Mouse (Mus musculus) left cerebral cortex, postnatal 36 days (tissue): ENCODE data around the gene Ap2a1. TPM values are rescaled to one million over a fixed set of nuclear protein-coding genes. Genes with fewer than 3 reads are reported as not detected.

Experiments
- DNase-seq, 2 experiments: peaks; one replicate each; pipeline ENCODE4 v3.0.0; 2021 to 2022; ENCODE audit warnings: low spot score in 2 of 2, mixed read lengths in 1 of 2
- intact Hi-C: fragments of 180-260 bp; cut with DNase I; formaldehyde crosslinking; loops from one replicate; pipeline ENCODE4 v1.15.1; 2025
- total RNA-seq, 2 experiments: library from RNA; stranded (reverse); gene quantifications; 2 replicates each; pipeline ENCODE4 v1.2.3; 2021

The Ap2a1 gene
- total RNA-seq, 2 experiments from 2014 or later: 346 to 355 TPM

DNA sequence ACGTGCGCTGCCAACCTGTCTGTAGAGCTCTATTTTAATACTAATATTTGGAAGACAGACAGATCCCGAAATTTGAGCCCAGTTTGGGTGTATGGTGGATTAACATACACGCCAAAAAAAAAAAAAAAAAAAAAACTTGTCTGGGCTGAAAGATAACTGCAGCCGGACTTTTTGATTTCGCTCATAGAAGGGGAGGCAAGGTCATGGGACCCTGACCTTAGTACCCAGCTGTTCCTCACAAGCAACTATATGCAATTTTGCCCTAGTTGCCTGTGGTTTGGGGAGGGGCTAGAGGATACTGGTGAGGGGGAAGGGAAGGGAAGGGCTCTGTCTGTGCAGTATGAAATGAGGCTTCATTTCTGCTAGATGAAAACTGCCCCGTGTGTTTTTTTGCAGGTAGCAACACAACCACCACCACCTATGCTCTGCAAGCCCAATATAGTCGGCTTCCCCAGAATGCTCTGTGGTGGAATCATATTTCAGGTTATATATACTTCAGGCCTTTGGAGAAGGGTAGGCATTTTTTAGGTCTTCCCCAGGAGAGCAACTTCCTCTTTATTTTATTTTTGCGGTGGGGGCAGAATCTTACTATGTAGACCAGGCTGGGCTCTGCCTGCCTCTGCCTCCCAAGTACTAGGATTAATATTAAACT is 72.9 kb downstream of the Ap2a1 start:
- intact Hi-C loops: no loop called here
- DNase-seq: no peak

DNA sequence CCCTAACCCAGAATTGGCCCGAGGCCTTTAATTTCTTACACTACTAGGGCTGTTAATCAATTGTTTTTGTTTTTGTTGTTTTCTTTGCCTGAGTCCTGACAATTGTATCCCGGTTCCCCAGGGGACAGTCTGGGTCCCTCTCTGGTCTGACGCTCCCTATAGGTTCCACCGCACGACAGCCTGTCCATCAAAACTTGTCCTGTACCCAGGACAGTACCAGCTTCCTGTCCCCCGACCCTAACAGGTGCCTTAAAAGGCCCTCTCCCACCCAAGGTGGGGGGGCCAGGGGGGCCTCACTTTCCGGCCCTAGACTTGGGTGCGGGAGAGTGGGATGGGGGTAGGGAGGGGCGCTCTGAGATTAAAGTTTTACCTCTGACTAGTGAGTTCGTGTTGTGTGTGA is 74.3 kb downstream of the Ap2a1 start:
- intact Hi-C loops: no loop called here
- no peak for DNase-seq

DNA sequence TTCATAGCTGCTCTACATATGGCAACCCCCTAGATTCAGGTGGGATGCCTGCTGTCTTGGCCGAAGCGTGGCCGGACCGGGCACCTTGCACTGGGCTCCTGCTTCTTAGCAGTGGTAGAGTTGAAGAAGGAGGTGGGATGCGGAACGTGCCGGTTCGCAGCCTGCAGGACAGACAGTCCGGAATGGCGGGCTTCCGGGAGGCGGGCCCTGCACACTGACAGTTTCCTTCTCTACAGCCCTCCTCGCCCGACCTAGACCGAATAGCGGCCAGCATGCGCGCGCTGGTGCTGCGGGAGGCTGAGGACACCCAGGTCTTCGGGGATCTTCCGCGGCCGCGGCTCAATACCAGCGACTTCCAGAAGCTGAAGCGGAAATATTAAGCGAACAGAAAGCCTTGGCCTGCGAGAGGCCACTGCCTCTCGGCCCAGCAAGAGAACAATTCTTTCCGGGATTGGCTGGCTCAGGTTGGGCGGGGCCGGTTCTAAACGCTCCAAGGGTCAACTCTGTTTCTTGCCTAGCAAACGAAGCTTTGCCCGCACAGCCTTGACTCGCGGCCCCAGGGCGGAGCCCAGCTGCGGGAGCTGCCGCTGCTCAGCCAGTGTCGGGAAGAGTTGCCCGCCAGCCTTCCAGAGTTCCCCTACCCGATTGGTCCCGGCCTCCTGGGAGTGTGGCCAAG is 74.8 kb downstream of the Ap2a1 start:
- DNase-seq: peak; percentile 81 to 82
- intact Hi-C loops: no loop called here

- intact Hi-C loops: no loop called here
- DNase-seq: no peak
Measured at GRCm38 (mm10) chr7:44853596-44854355, 75.5 kb downstream of the Ap2a1 start.

DNA sequence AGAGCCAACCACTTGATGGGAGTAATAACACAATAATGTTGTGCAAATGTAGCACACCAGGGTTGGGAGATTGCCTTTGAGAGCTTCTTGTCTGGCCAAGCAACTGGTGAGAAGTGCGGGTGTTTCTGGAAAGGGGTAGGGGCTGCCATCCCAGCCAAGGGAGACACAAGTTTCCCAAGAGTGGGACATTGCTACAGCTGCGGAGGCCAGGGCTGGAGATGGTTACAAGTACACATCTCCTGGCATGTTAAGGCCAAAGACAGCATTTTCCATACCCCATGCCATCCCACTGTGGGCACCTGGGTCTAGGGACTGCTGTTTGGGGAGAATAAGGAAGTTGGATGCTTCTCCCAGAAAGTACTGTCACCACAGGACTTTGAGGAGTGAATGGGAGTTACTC is 76.2 kb downstream of the Ap2a1 start:
- intact Hi-C loops: no loop called here
- no peak for DNase-seq

- intact Hi-C loops: no loop called here
- no peak for DNase-seq
Measured at GRCm38 (mm10) chr7:44852259-44853027, 76.9 kb downstream of the Ap2a1 start.

- intact Hi-C loops: no loop called here
- DNase-seq: no peak
Measured at GRCm38 (mm10) chr7:44851625-44852234, 77.6 kb downstream of the Ap2a1 start.

DNA sequence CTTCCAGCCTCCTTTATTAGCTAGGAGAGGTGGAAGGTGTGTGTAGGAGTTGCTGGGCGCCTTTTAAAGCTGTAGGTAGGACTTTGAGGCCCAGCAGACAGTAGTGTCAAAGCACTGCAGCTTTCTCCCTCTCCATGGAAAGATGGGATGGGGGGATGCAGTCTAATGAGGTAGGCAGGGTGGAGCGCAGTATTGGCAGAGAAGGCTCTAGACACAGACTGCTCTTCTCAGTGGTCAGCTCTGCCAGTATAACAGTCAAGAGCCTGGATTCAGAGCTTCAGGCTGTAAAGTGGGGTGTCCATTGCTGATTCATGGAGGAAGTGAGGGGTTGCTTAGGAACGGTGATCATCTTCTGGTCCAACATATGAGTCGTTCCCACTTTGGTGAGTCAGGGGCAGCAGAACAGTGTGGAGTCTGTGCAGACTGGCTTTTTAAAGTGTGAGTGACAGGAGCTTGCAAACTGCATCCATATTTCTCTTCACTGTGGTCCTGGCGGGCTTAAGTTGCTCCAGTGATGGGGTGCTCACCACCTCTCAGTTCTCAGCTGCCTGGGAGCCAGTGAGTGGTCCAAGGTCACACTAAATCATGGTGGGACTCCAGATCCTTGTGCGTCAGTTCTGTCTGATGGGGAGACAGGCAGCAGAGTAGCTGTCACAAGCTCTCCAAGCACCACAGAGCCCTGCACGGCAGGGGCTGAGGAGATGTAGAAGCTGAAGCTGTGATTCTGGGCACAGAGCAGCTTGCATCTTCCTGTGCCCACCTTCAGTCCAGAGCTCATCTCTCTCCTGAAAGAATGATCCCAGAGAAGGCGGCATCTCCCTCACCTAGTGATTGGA is 78.3 kb downstream of the Ap2a1 start:
- intact Hi-C loops: no loop called here
- DNase-seq: no peak

Other genes starting within 250 kb of the Ap2a1 start
- not detected for gene Izumo2, start 220.8 kb downstream of the Ap2a1 start, total RNA-seq
- gene Vrk3, start 181.1 kb downstream of the Ap2a1 start, total RNA-seq: 10 to 100 TPM; 28.1 to 29.4 TPM
- gene Zfp473, start 178.4 kb downstream of the Ap2a1 start, total RNA-seq: under 1 TPM; 0.32 to 0.36 TPM
- gene Nup62, start 113.4 kb downstream of the Ap2a1 start, total RNA-seq: 10 to 100 TPM; 28.1 to 32.2 TPM
- 1 to 10 TPM; 2.2 to 2.4 TPM for gene Il4i1, start 113.1 kb downstream of the Ap2a1 start, total RNA-seq
- 10 to 100 TPM; 22.2 to 26.5 TPM for gene Atf5, start 112.8 kb downstream of the Ap2a1 start, total RNA-seq
- gene Akt1s1, start 80.5 kb downstream of the Ap2a1 start, total RNA-seq: 10 to 100 TPM; 67.7 to 73.6 TPM
- gene Tbc1d17, start 80.4 kb downstream of the Ap2a1 start, total RNA-seq: 10 to 100 TPM; 71.9 to 75.6 TPM
- 10 to 100 TPM; 26.8 TPM for gene Pnkp, start 72.4 kb downstream of the Ap2a1 start, total RNA-seq
- gene Ptov1, start 59.7 kb downstream of the Ap2a1 start, total RNA-seq: 100 to 1,000 TPM; 284 to 285 TPM
- 10 to 100 TPM; 91.7 to 98.1 TPM for gene Med25, start 36.8 kb downstream of the Ap2a1 start, total RNA-seq
- gene Fuz, start 33.4 kb downstream of the Ap2a1 start, total RNA-seq: 10 to 100 TPM; 18.2 to 20.6 TPM
- 1 to 10 TPM; 1.4 to 3.4 TPM for gene Tsks, start 13.7 kb upstream of the Ap2a1 start, total RNA-seq
- 10 to 100 TPM; 85.4 to 97.7 TPM for gene Cpt1c, start 45.4 kb upstream of the Ap2a1 start, total RNA-seq
- gene Prmt1, start 57.1 kb upstream of the Ap2a1 start, total RNA-seq: 100 to 1,000 TPM; 143 to 145 TPM
- gene Irf3, start 68.2 kb upstream of the Ap2a1 start, total RNA-seq: 10 to 100 TPM; 29.2 to 38.7 TPM
- gene Bcl2l12, start 69.2 kb upstream of the Ap2a1 start, total RNA-seq: 1 to 10 TPM; 1.8 to 2.6 TPM
- 100 to 1,000 TPM; 174 to 177 TPM for gene Scaf1, start 86.9 kb upstream of the Ap2a1 start, total RNA-seq
- 10 to 100 TPM; 12.9 to 13.9 TPM for gene Rras, start 88.5 kb upstream of the Ap2a1 start, total RNA-seq
- 10 to 100 TPM; 64.9 to 75.3 TPM for gene Prr12, start 123.4 kb upstream of the Ap2a1 start, total RNA-seq
- 10 to 100 TPM; 59.7 to 63.7 TPM for gene Nosip, start 132.9 kb upstream of the Ap2a1 start, total RNA-seq
- 1 to 10 TPM; 5.4 to 7.4 TPM for gene Prrg2, start 133.2 kb upstream of the Ap2a1 start, total RNA-seq
- gene Rcn3, start 162.7 kb upstream of the Ap2a1 start, total RNA-seq: 1 to 10 TPM; 3.8 to 4.9 TPM
- 10 to 100 TPM; 22.3 to 22.7 TPM for gene Fcgrt, start 174.4 kb upstream of the Ap2a1 start, total RNA-seq
- gene Rps11, start 194.9 kb upstream of the Ap2a1 start, total RNA-seq: 100 to 1,000 TPM; 405 to 466 TPM
- gene Rpl13a, start 199.3 kb upstream of the Ap2a1 start, total RNA-seq: 100 to 1,000 TPM; 614 to 796 TPM
- not detected for gene Gm45713, start 206.7 kb upstream of the Ap2a1 start, total RNA-seq
- gene Flt3l, start 206.9 kb upstream of the Ap2a1 start, total RNA-seq: 1 to 10 TPM; 3.7 to 6.1 TPM
- 10 to 100 TPM; 44.8 to 53.6 TPM for gene Pih1d1, start 224.8 kb upstream of the Ap2a1 start, total RNA-seq
- 10 to 100 TPM; 12.2 to 21.5 TPM for gene Aldh16a1, start 225.1 kb upstream of the Ap2a1 start, total RNA-seq
- 1,000 to 10,000 TPM; 1,276 to 1,585 TPM for gene Slc17a7, start 234.5 kb upstream of the Ap2a1 start, total RNA-seq